Mouse (Mus musculus): ENCODE data around the gene Clpp.

DNA sequence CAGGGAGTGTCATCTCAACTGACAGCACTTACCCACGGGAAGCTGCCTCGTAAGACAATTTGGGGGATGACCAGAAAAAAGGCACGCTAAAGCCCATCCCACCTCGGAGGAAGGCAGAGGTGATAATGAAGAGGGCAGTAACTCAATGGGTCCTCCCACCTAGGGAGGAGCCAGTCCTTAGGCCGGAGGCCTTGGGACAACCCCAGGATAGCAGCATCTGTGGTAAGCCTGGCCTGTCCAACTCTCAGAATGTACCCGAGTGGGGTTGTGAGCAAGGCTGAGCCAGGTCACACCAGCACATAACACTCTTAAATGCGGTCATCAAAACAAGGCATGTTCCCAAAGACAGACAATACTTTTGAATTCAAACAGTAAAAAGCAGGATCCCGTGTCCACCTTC, 39.6 kb downstream of the Clpp start:
- no peak for TF ChIP-seq POLR2A (IDR thresholded peaks at IDR 0.05; ENCODE audit: control insufficient read depth, low read depth, low read length)
- TF ChIP-seq CTCF (IDR thresholded peaks at IDR 0.05; ENCODE audit: control insufficient read depth, insufficient read depth, insufficient replicate concordance, low read depth, low read length): no peak

Data from testis, adult 2 months (tissue).